Mouse (Mus musculus): ENCODE data around the gene Phactr1. TPM values are rescaled to one million over a fixed set of nuclear protein-coding genes. Genes with fewer than 3 reads are reported as not detected.

Gene Phactr1
- total and polyA plus RNA-seq, 3 experiments, result not detected

GRCm38 (mm10) chr13:42894016-42894415, 213.6 kb downstream of the Phactr1 start:
- Histone ChIP-seq H3K9ac (ENCODE audit: control insufficient read depth, low read depth, low read length, poor library complexity, severe bottlenecking) (no peak overlapping the region), H3K36me3 (ENCODE audit: control insufficient read depth in 1 of 2, insufficient read depth in 2 of 2, low read length in 2 of 2) (no peaks in the 10 kb centered on the region), H3K9me3 (replicated peaks; ENCODE audit: insufficient read depth, low read length) (no peaks in the 10 kb centered on the region), H3K27ac (ENCODE audit: control insufficient read depth, low read depth, low read length) (no peak overlapping the region), H3K27me3 (ENCODE audit: control insufficient read depth in 1 of 2, insufficient read depth in 2 of 2, low read length in 2 of 2) (no peaks in the 10 kb centered on the region), H3K79me2 (ENCODE audit: control insufficient read depth, insufficient read depth, low read length, poor library complexity) (no peaks in the 10 kb centered on the region), H3K4me3 (ENCODE audit: control insufficient read depth in 1 of 2, insufficient read depth in 1 of 2, low read depth in 2 of 2, low read length in 2 of 2) (no peak overlapping the region), H3K4me1 (ENCODE audit: control insufficient read depth in 1 of 2, insufficient read depth in 2 of 2, low read length in 2 of 2) (no peaks in the 10 kb centered on the region)
- no peak for DNase-seq (ENCODE audit: low read depth, low spot score)
- TF ChIP-seq USF2 (IDR thresholded peaks at IDR 0.05; ENCODE audit: borderline replicate concordance in 1 of 2, insufficient read depth in 1 of 2, low read depth in 1 of 2, low read length in 2 of 2), result no peak
- no peak for TF ChIP-seq SMC3 (IDR thresholded peaks at IDR 0.05; ENCODE audit: low read depth, low read length)
- TF ChIP-seq ELF1 (IDR thresholded peaks at IDR 0.05; ENCODE audit: low read depth, low read length), result no peak
- no peak for TF ChIP-seq RCOR1 (IDR thresholded peaks at IDR 0.05; ENCODE audit: low read depth, low read length)
- no peak for TF ChIP-seq BHLHE40 (IDR thresholded peaks at IDR 0.05; ENCODE audit: borderline replicate concordance, low read depth, low read length)
- no peak for TF ChIP-seq TAL1 (IDR thresholded peaks at IDR 0.05; ENCODE audit: low read length)
- no peak for TF ChIP-seq E2F4 (IDR thresholded peaks at IDR 0.05; ENCODE audit: borderline replicate concordance, low read depth, low read length)
- TF ChIP-seq MYC (IDR thresholded peaks at IDR 0.05; ENCODE audit: low read depth, low read length), result no peak
- no peak for TF ChIP-seq NELFE (IDR thresholded peaks at IDR 0.05; ENCODE audit: low read depth, low read length)
- no peak for TF ChIP-seq NRF1 (IDR thresholded peaks at IDR 0.05; ENCODE audit: insufficient read depth, low read depth, low read length, poor library complexity, severe bottlenecking)
- TF ChIP-seq JUND (IDR thresholded peaks at IDR 0.05; ENCODE audit: low read depth, low read length), result no peak
- no peak for TF ChIP-seq EP300 (IDR thresholded peaks at IDR 0.05; ENCODE audit: low read depth in 1 of 2, low read length in 2 of 2)
- TF ChIP-seq MAX (IDR thresholded peaks at IDR 0.05; ENCODE audit: low read length), result no peak
- TF ChIP-seq GATA1 (IDR thresholded peaks at IDR 0.05; ENCODE audit: low read depth, low read length), result no peak
- no peak for TF ChIP-seq SIN3A (IDR thresholded peaks at IDR 0.05; ENCODE audit: low read length)
- TF ChIP-seq GABPA (IDR thresholded peaks at IDR 0.05; ENCODE audit: low read depth, low read length), result no peak

- H3K36me3 ChIP-seq (ENCODE audit: control insufficient read depth in 1 of 2, insufficient read depth in 2 of 2, low read length in 2 of 2), result no peaks in the 10 kb centered on the region
- no peaks in the 10 kb centered on the region for H3K4me1 ChIP-seq (ENCODE audit: control insufficient read depth in 1 of 2, insufficient read depth in 2 of 2, low read length in 2 of 2)
- no peaks in the 10 kb centered on the region for H3K9me3 ChIP-seq (replicated peaks; ENCODE audit: insufficient read depth, low read length)
- no peaks in the 10 kb centered on the region for H3K27me3 ChIP-seq (ENCODE audit: control insufficient read depth in 1 of 2, insufficient read depth in 2 of 2, low read length in 2 of 2)
- DNase-seq (ENCODE audit: low read depth, low spot score), result no peak
- no peaks in the 10 kb centered on the region for H3K79me2 ChIP-seq (ENCODE audit: control insufficient read depth, insufficient read depth, low read length, poor library complexity)
- H3K9ac ChIP-seq (ENCODE audit: control insufficient read depth, low read depth, low read length, poor library complexity, severe bottlenecking), result no peak overlapping the region
- H3K4me3 ChIP-seq (ENCODE audit: control insufficient read depth in 1 of 2, insufficient read depth in 1 of 2, low read depth in 2 of 2, low read length in 2 of 2), result no peak overlapping the region
- no peak for TF ChIP-seq POLR2AphosphoS5 (IDR thresholded peaks at IDR 0.05; ENCODE audit: borderline replicate concordance, low read depth, low read length)
- TF ChIP-seq HCFC1 (IDR thresholded peaks at IDR 0.05; ENCODE audit: low read depth, low read length), result no peak
- TF ChIP-seq POLR2A (IDR thresholded peaks at IDR 0.05; ENCODE audit: control insufficient read depth in 1 of 2, insufficient read depth in 1 of 2, low read depth in 1 of 2, low read length in 2 of 2, poor library complexity in 1 of 2), result no peak
- no peak for TF ChIP-seq RCOR1 (IDR thresholded peaks at IDR 0.05; ENCODE audit: low read depth, low read length)
- TF ChIP-seq JUND (IDR thresholded peaks at IDR 0.05; ENCODE audit: low read depth, low read length), result no peak
- no peak for TF ChIP-seq EP300 (IDR thresholded peaks at IDR 0.05; ENCODE audit: low read depth in 1 of 2, low read length in 2 of 2)
- no peak for TF ChIP-seq USF2 (IDR thresholded peaks at IDR 0.05; ENCODE audit: borderline replicate concordance in 1 of 2, insufficient read depth in 1 of 2, low read depth in 1 of 2, low read length in 2 of 2)
- no peak for TF ChIP-seq SMC3 (IDR thresholded peaks at IDR 0.05; ENCODE audit: low read depth, low read length)
- no peak for TF ChIP-seq USF1 (IDR thresholded peaks at IDR 0.05; ENCODE audit: low read depth, low read length)
- TF ChIP-seq GATA1 (IDR thresholded peaks at IDR 0.05; ENCODE audit: low read depth, low read length), result no peak
- TF ChIP-seq GABPA (IDR thresholded peaks at IDR 0.05; ENCODE audit: low read depth, low read length), result no peak
- no peak for TF ChIP-seq ZC3H11A (IDR thresholded peaks at IDR 0.05; ENCODE audit: low read depth, low read length)
- H3K27ac ChIP-seq (ENCODE audit: control insufficient read depth, low read depth, low read length), result no peak overlapping the region
These were observed 214.2 kb downstream of the Phactr1 start for GRCm38 (mm10) chr13:42894598-42894997.
